Mouse (Mus musculus): ENCODE measurements around the gene Gm4216. TPM values are rescaled to one million over a fixed set of nuclear protein-coding genes. Genes with fewer than 3 reads are reported as not detected.

Gene Gm4216
- total RNA-seq (2023): not detected

DNA sequence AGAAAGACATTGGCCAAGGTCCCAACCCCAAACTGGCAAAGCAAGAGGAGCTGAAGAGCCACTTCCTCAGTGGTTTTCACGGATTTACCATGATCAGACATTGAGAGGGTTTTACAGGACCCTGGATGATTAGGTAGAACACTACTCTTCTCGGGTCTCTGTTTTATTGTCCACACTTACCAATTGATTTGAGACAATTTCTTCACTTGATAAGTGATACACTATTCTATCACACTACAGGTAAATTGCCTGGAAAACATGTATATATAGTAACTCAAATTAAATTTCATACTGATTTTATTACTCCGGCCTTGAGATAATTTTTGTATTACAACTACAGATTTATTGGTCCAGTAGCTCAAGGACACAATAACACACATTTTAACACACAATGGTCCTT, at the start of gene Gm4216:
TSS of gene Gm4216 (minus strand) at position 101 of the 400 bp plus-strand sequence.

GRCm38 (mm10) chr7:23067356-23067755, 47.6 kb upstream of the Gm4216 start, which contains the start of gene Gm8720:
TSS of gene Gm8720 (minus strand) at chr7:23067456.

GRCm38 (mm10) chr7:23055240-23055639, 35.5 kb upstream of the Gm4216 start, which contains the start of gene Vmn1r163:
TSS of gene Vmn1r163 (plus strand) at chr7:23055540.

DNA sequence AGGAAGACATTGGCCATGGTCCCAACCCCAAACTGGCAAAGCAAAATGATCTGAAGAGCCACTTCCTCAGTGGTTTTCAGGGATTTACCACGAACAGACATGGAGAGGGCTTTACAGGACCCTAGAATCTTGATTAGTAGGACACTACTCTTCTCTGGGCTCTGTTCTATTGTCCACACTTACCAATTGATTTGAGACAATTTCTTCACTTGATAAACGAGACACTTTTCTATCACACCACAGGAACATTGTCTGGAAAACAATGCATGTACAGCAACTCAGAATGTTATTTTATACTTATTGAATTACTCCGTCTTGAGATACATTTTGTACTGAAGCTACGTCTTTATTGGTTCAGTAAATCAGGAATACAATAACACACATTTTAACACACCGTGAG, 35.1 kb downstream of the Gm4216 start, which contains the start of gene Gm4214:
TSS of gene Gm4214 (minus strand) at position 101 of the 400 bp plus-strand sequence.

Other genes starting within 250 kb of the Gm4216 start
- not detected for gene Vmn1r158, start 229.1 kb downstream of the Gm4216 start, total RNA-seq (2023)
- gene Vmn1r159, start 176.3 kb downstream of the Gm4216 start, total RNA-seq (2023): not detected
- gene Vmn1r160, start 148.7 kb downstream of the Gm4216 start, total RNA-seq (2023): not detected
- gene Gm4214, start 35.2 kb downstream of the Gm4216 start, total RNA-seq (2023): not detected
- gene Vmn1r163, start 35.6 kb upstream of the Gm4216 start, total RNA-seq (2023): not detected
- gene Gm8720, start 47.5 kb upstream of the Gm4216 start, total RNA-seq (2023): not detected
- not detected for gene Gm10662, start 124.6 kb upstream of the Gm4216 start, total RNA-seq (2023)
- gene Vmn1r165, start 197.4 kb upstream of the Gm4216 start, total RNA-seq (2023): not detected
- gene Vmn1r166, start 231.8 kb upstream of the Gm4216 start, total RNA-seq (2023): not detected